Mouse (Mus musculus) myocyte (in vitro differentiated cells): ENCODE results near the gene Tspan18.

Experiments used
- CEBPB ChIP-seq: IDR thresholded peaks from 2 replicates; pipeline ENCODE4 v1.6.1; 2011; ENCODE audit warnings: mild to moderate bottlenecking, moderate library complexity; ENCODE audit not compliant: poor library complexity, insufficient read depth, severe bottlenecking
- E2F4 ChIP-seq: IDR thresholded peaks from one replicate; pipeline ENCODE4 v1.6.1; 2011; ENCODE audit warnings: mild to moderate bottlenecking, control low read depth, moderate library complexity; ENCODE audit not compliant: insufficient read depth
- MAX ChIP-seq: IDR thresholded peaks from one replicate; pipeline ENCODE4 v1.6.1; 2011; ENCODE audit warnings: low read depth, mild to moderate bottlenecking, control low read depth
- MYOD1 ChIP-seq, 3 experiments: IDR thresholded peaks; one replicate each; pipeline ENCODE4 v1.6.1; 2011; ENCODE audit warnings: control low read depth in 2 of 3, low read depth in 2 of 3, mild to moderate bottlenecking in 2 of 3, moderate library complexity in 1 of 3; ENCODE audit not compliant: insufficient read length in 2 of 3, control insufficient read depth in 1 of 3
- MYOG ChIP-seq, 3 experiments: IDR thresholded peaks; one replicate each; pipeline ENCODE4 v1.6.1; 2011; ENCODE audit warnings: control low read depth in 2 of 3, low read depth in 2 of 3, mild to moderate bottlenecking in 2 of 3; ENCODE audit not compliant: insufficient read length in 2 of 3, control insufficient read depth in 1 of 3, insufficient read depth in 1 of 3
- POLR2A ChIP-seq: IDR thresholded peaks from one replicate; pipeline ENCODE4 v1.6.1; 2011; ENCODE audit warnings: low read depth, mild to moderate bottlenecking, control low read depth, moderate library complexity; ENCODE audit not compliant: insufficient read length
- POLR2AphosphoS2 ChIP-seq: IDR thresholded peaks from one replicate; pipeline ENCODE4 v1.6.1; 2011; ENCODE audit warnings: low read depth, control low read depth; ENCODE audit not compliant: insufficient read length
- SRF ChIP-seq: IDR thresholded peaks from one replicate; pipeline ENCODE4 v1.6.1; 2011; ENCODE audit warnings: low read depth; ENCODE audit not compliant: control insufficient read depth, insufficient read length
- TCF12 ChIP-seq: IDR thresholded peaks from one replicate; pipeline ENCODE4 v1.6.1; 2011; ENCODE audit warnings: mild to moderate bottlenecking, control low read depth; ENCODE audit not compliant: poor library complexity, insufficient read depth, severe bottlenecking
- TCF3 ChIP-seq: IDR thresholded peaks from one replicate; pipeline ENCODE4 v1.6.1; 2011; ENCODE audit warnings: low read depth, control low read depth; ENCODE audit not compliant: insufficient read length

- TF ChIP-seq MAX: no peak
- no peak for TF ChIP-seq POLR2A
- no peak for TF ChIP-seq SRF
- no peak for TF ChIP-seq MYOG (IDR thresholded peaks at IDR 0.05; ENCODE audit: control insufficient read depth in 1 of 3, insufficient read depth in 1 of 3, insufficient read length in 2 of 3, low read depth in 2 of 3)
- no peak for TF ChIP-seq E2F4
- no peak for TF ChIP-seq CEBPB
- no peak for TF ChIP-seq POLR2AphosphoS2
- TF ChIP-seq TCF12: no peak
- TF ChIP-seq MYOD1 (IDR thresholded peaks at IDR 0.05; ENCODE audit: control insufficient read depth in 1 of 3, insufficient read length in 2 of 3, low read depth in 2 of 3): no peak
- no peak for TF ChIP-seq TCF3
Observed at GRCm38 (mm10) chr2:93175721-93176120, 158.6 kb downstream of the Tspan18 start.
